Mouse (Mus musculus) MEL (cell line): Measurements from ENCODE around the gene Rnf217. TPM values are rescaled to one million over a fixed set of nuclear protein-coding genes. Genes with fewer than 3 reads are reported as not detected.

Experiments
- DNase-seq: peaks from one replicate; pipeline ENCODE4 v3.0.0; 2011; ENCODE audit warnings: low read depth, low spot score
- H3K27ac ChIP-seq: 2 replicates; pipeline ENCODE4 v1.5.1; 2012; ENCODE audit warnings: low read depth, mild to moderate bottlenecking, control low read depth, low read length, moderate library complexity; ENCODE audit not compliant: control insufficient read depth
- H3K27me3 ChIP-seq, 2 experiments: fragments of 150-350 bp in 1 of 2; sonication (generic) in 1 of 2; 2 replicates each; pipeline ENCODE4 v1.6.1; 2012; ENCODE audit warnings: low read length in 2 of 2, mild to moderate bottlenecking in 2 of 2, improper control_type of control experiment in 1 of 2, moderate library complexity in 1 of 2; ENCODE audit not compliant: insufficient read depth in 2 of 2, control insufficient read depth in 1 of 2
- H3K36me3 ChIP-seq, 2 experiments: 2 replicates each; pipeline ENCODE4 v1.6.1; 2012 to 2014; ENCODE audit warnings: low read length in 2 of 2, improper control_type of control experiment in 1 of 2, inconsistent platforms in 1 of 2, mild to moderate bottlenecking in 1 of 2; ENCODE audit not compliant: insufficient read depth in 2 of 2, control insufficient read depth in 1 of 2
- H3K4me1 ChIP-seq, 2 experiments: fragments of 150-350 bp in 1 of 2; sonication (generic) in 1 of 2; 2 replicates each; pipeline ENCODE4 v1.6.1; 2012; ENCODE audit warnings: low read length in 2 of 2, improper control_type of control experiment in 1 of 2, mild to moderate bottlenecking in 1 of 2; ENCODE audit not compliant: insufficient read depth in 2 of 2, control insufficient read depth in 1 of 2
- H3K4me3 ChIP-seq, 2 experiments: fragments of 150-350 bp in 1 of 2; sonication (generic) in 1 of 2; 2 replicates each; pipeline ENCODE4 v1.5.1; 2012; ENCODE audit warnings: low read depth in 2 of 2, low read length in 2 of 2, mild to moderate bottlenecking in 2 of 2, moderate library complexity in 2 of 2, control low read depth in 1 of 2, improper control_type of control experiment in 1 of 2; ENCODE audit not compliant: control insufficient read depth in 1 of 2, insufficient read depth in 1 of 2
- H3K79me2 ChIP-seq: 2 replicates; pipeline ENCODE4 v1.6.1; 2012; ENCODE audit warnings: mild to moderate bottlenecking, low read length, moderate library complexity; ENCODE audit not compliant: control insufficient read depth, poor library complexity, insufficient read depth
- H3K9ac ChIP-seq: 2 replicates; pipeline ENCODE4 v1.6.1; 2012; ENCODE audit warnings: low read depth, mild to moderate bottlenecking, control low read depth, low read length, moderate library complexity; ENCODE audit not compliant: control insufficient read depth, poor library complexity, severe bottlenecking
- H3K9me3 ChIP-seq: fragments of 150-350 bp; sonication (generic); replicated peaks from 2 replicates; pipeline ENCODE4 v1.6.1; 2012; ENCODE audit warnings: mild to moderate bottlenecking, low read length, improper control_type of control experiment, moderate library complexity; ENCODE audit not compliant: insufficient read depth
- BHLHE40 ChIP-seq: IDR thresholded peaks from 2 replicates; pipeline ENCODE4 v1.6.1; 2012; ENCODE audit warnings: low read depth, mild to moderate bottlenecking, inconsistent platforms, low read length, improper control_type of control experiment, borderline replicate concordance
- E2F4 ChIP-seq: IDR thresholded peaks from 2 replicates; pipeline ENCODE4 v1.6.1; 2011; ENCODE audit warnings: low read depth, low read length, improper control_type of control experiment, borderline replicate concordance
- EP300 ChIP-seq, 2 experiments: IDR thresholded peaks; 2 replicates each; pipeline ENCODE4 v1.6.1; 2011; ENCODE audit warnings: improper control_type of control experiment in 2 of 2, low read length in 2 of 2, low read depth in 1 of 2, mild to moderate bottlenecking in 1 of 2
- GABPA ChIP-seq: IDR thresholded peaks from 2 replicates; pipeline ENCODE4 v1.6.1; 2012; ENCODE audit warnings: low read depth, mild to moderate bottlenecking, inconsistent platforms, low read length, improper control_type of control experiment, moderate library complexity
- GATA1 ChIP-seq: IDR thresholded peaks from 2 replicates; pipeline ENCODE4 v1.6.1; 2011; ENCODE audit warnings: low read depth, low read length, improper control_type of control experiment
- HCFC1 ChIP-seq: IDR thresholded peaks from 2 replicates; pipeline ENCODE4 v1.6.1; 2012; ENCODE audit warnings: low read depth, mild to moderate bottlenecking, inconsistent platforms, low read length, improper control_type of control experiment, moderate library complexity
- KAT2A ChIP-seq: conservative IDR thresholded peaks from 2 replicates; pipeline ENCODE4 v1.6.1; 2012; ENCODE audit warnings: low read depth, low read length, improper control_type of control experiment, inconsistent platforms
- MAX ChIP-seq: IDR thresholded peaks from 2 replicates; pipeline ENCODE4 v1.6.1; 2011; ENCODE audit warnings: low read length, improper control_type of control experiment
- MAZ ChIP-seq: IDR thresholded peaks from 2 replicates; pipeline ENCODE4 v1.6.1; 2012; ENCODE audit warnings: low read depth, mild to moderate bottlenecking, inconsistent platforms, low read length, improper control_type of control experiment
- MYB ChIP-seq: IDR thresholded peaks from 2 replicates; pipeline ENCODE4 v1.6.1; 2011; ENCODE audit warnings: mild to moderate bottlenecking, low read depth, low read length, improper control_type of control experiment
- NELFE ChIP-seq: IDR thresholded peaks from 2 replicates; pipeline ENCODE4 v1.6.1; 2011; ENCODE audit warnings: low read depth, low read length, improper control_type of control experiment
- NRF1 ChIP-seq: IDR thresholded peaks from 2 replicates; pipeline ENCODE4 v1.6.1; 2014; ENCODE audit warnings: low read depth, mild to moderate bottlenecking, inconsistent platforms, low read length, improper control_type of control experiment, moderate library complexity; ENCODE audit not compliant: poor library complexity, insufficient read depth, severe bottlenecking
- POLR2AphosphoS2 ChIP-seq: IDR thresholded peaks from 2 replicates; pipeline ENCODE4 v1.6.1; 2011; ENCODE audit warnings: low read length, improper control_type of control experiment
- POLR2AphosphoS5 ChIP-seq: IDR thresholded peaks from 2 replicates; pipeline ENCODE4 v1.6.1; 2012; ENCODE audit warnings: low read depth, borderline replicate concordance, mild to moderate bottlenecking, inconsistent platforms, low read length, moderate library complexity, mixed read lengths
- RAD21 ChIP-seq: IDR thresholded peaks from 2 replicates; pipeline ENCODE4 v1.6.1; 2011; ENCODE audit warnings: mild to moderate bottlenecking, low read depth, low read length, improper control_type of control experiment
- RCOR1 ChIP-seq: IDR thresholded peaks from 2 replicates; pipeline ENCODE4 v1.6.1; 2012; ENCODE audit warnings: low read depth, mild to moderate bottlenecking, inconsistent platforms, low read length, improper control_type of control experiment
- SMC3 ChIP-seq: IDR thresholded peaks from 2 replicates; pipeline ENCODE4 v1.6.1; 2011; ENCODE audit warnings: low read depth, low read length, improper control_type of control experiment
- TBP ChIP-seq: IDR thresholded peaks from 2 replicates; pipeline ENCODE4 v1.8.0; 2011; ENCODE audit warnings: low read depth, low read length, improper control_type of control experiment
- TCF12 ChIP-seq: IDR thresholded peaks from 2 replicates; pipeline ENCODE4 v1.6.1; 2014; ENCODE audit warnings: low read depth, mild to moderate bottlenecking, inconsistent platforms, low read length, improper control_type of control experiment, moderate library complexity
- UBTF ChIP-seq: IDR thresholded peaks from 2 replicates; pipeline ENCODE4 v1.6.1; 2012; ENCODE audit warnings: low read depth, mild to moderate bottlenecking, inconsistent platforms, low read length, improper control_type of control experiment, moderate library complexity, borderline replicate concordance; ENCODE audit not compliant: insufficient read depth
- ZC3H11A ChIP-seq: IDR thresholded peaks from 2 replicates; pipeline ENCODE4 v1.6.1; 2012; ENCODE audit warnings: low read depth, mild to moderate bottlenecking, inconsistent platforms, low read length, improper control_type of control experiment
- ZKSCAN1 ChIP-seq: IDR thresholded peaks from 2 replicates; pipeline ENCODE4 v1.6.1; 2012; ENCODE audit warnings: low read depth, mild to moderate bottlenecking, inconsistent platforms, low read length, improper control_type of control experiment, moderate library complexity
- polyA plus RNA-seq, 2 experiments: library from polyadenylated mRNA; stranded (reverse) in 1 of 2; unstranded in 1 of 2; fragments of >175 nt in 1 of 2; fragments of >200 nt in 1 of 2; gene quantifications; 2 replicates each; pipeline versions ENCODE4 v1.2.1 to v1.2.4; 2012; ENCODE audit warnings: low replicate concordance in 2 of 2, low read depth in 1 of 2; ENCODE audit not compliant: insufficient read length in 2 of 2, insufficient read depth in 1 of 2, missing spikeins in 1 of 2
- total RNA-seq: library from RNA; depleted of rRNA; stranded (reverse); fragments of 300-350 nt; gene quantifications from 2 replicates; pipeline ENCODE4 v1.2.3, GENCODE M21; 2012

The Rnf217 gene
- total and polyA plus RNA-seq, 3 experiments: not detected

DNA sequence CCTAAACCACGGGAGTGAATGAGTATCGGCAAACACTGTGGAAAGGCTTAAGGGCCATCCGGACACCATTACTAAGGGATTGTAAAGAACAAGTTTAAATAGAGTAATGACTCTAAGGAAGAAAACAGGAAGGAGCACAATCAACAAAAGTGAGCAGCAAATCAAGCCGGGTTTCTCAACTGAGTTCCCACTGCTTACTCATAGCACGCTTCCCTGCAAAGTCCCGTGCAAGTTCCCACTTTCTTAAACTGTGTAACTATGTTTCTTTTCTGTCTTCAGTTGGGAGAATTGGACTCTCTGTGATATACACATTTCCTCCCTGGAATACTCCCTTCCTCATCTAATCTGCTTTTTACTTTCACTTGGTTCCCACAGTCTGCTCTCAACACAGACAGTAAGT, 8.9 kb downstream of the Rnf217 start:
- H3K36me3 ChIP-seq: no peaks in the 10 kb centered on the region
- H3K9me3 ChIP-seq: no peaks in the 10 kb centered on the region
- TF ChIP-seq EP300 (IDR thresholded peaks at IDR 0.05; ENCODE audit: low read depth in 1 of 2, low read length in 2 of 2): no peak
- no peak for TF ChIP-seq RCOR1
- TF ChIP-seq GABPA: no peak
- no peak for TF ChIP-seq KAT2A
- TF ChIP-seq MAX: no peak
- no peak for TF ChIP-seq MYB
- no peak for TF ChIP-seq ZKSCAN1
- H3K79me2 ChIP-seq: no peaks in the 10 kb centered on the region
- H3K4me1 ChIP-seq: no peaks in the 10 kb centered on the region
- no peak overlapping the region for H3K27ac ChIP-seq
- no peak overlapping the region for H3K4me3 ChIP-seq
- H3K9ac ChIP-seq: no peak overlapping the region
- no peak for DNase-seq
- no peaks in the 10 kb centered on the region for H3K27me3 ChIP-seq

GRCm38 (mm10) chr10:31597886-31598285, 11.1 kb downstream of the Rnf217 start:
- no peak overlapping the region for H3K27ac ChIP-seq
- DNase-seq: no peak
- no peak overlapping the region for H3K4me3 ChIP-seq
- H3K36me3 ChIP-seq: no peaks in the 10 kb centered on the region
- no peak overlapping the region for H3K9ac ChIP-seq
- no peaks in the 10 kb centered on the region for H3K9me3 ChIP-seq
- H3K27me3 ChIP-seq: no peaks in the 10 kb centered on the region
- TF ChIP-seq GABPA (no peak), RCOR1 (no peak), POLR2AphosphoS2 (no peak), TBP (no peak), KAT2A (no peak), BHLHE40 (no peak), POLR2AphosphoS5 (no peak), NELFE (no peak), ZC3H11A (no peak), HCFC1 (no peak), GATA1 (no peak), NRF1 (no peak), E2F4 (no peak), UBTF (no peak), TCF12 (no peak), RAD21 (no peak), SMC3 (no peak), MAZ (no peak), MYB (no peak)
- H3K79me2 ChIP-seq: no peaks in the 10 kb centered on the region
- H3K4me1 ChIP-seq: no peaks in the 10 kb centered on the region
